Mouse (Mus musculus) liver, embryonic 11.5 days (tissue): ENCODE measurements around the gene Celf3. TPM values are rescaled to one million over a fixed set of nuclear protein-coding genes. Genes with fewer than 3 reads are reported as not detected.
A peak's percentile ranks its signal among the peaks of the same experiment; 100 is the strongest.

Source experiments
- ATAC-seq: fragments of 200-750 bp; cut with Nextera tagmentation; replicated peaks from 2 replicates; pipeline ENCODE4 v1.8.0; 2017; ENCODE audit warnings: moderate number of reproducible peaks, mild to moderate bottlenecking, moderate TSS enrichment, moderate library complexity; ENCODE audit not compliant: low FRiP score
- DNase-seq: peaks from one replicate; pipeline ENCODE4 v3.0.0-alpha.2; 2017; ENCODE audit warnings: low spot score
- H3K27ac ChIP-seq: fragments of 300-500 bp; sonication (generic); 2 replicates; pipeline ENCODE4 v1.5.1; 2014; ENCODE audit warnings: mild to moderate bottlenecking, low read depth, low read length, control low read depth
- H3K27me3 ChIP-seq: fragments of 300-500 bp; sonication (generic); replicated peaks from 2 replicates; pipeline ENCODE4 v1.6.1; 2014; ENCODE audit warnings: low read length, mixed read lengths; ENCODE audit not compliant: control insufficient read depth, insufficient read depth
- H3K36me3 ChIP-seq: fragments of 300-500 bp; sonication (generic); 2 replicates; pipeline ENCODE4 v1.6.1; 2014; ENCODE audit warnings: mild to moderate bottlenecking, low read length, moderate library complexity, mixed read lengths; ENCODE audit not compliant: control insufficient read depth, insufficient read depth
- H3K4me1 ChIP-seq: fragments of 300-500 bp; sonication (generic); replicated peaks from 2 replicates; pipeline ENCODE4 v1.6.1; 2014; ENCODE audit warnings: low read length, mixed read lengths; ENCODE audit not compliant: control insufficient read depth, insufficient read depth
- H3K4me2 ChIP-seq: fragments of 300-500 bp; sonication (generic); 2 replicates; pipeline ENCODE4 v1.6.1; 2014; ENCODE audit warnings: mild to moderate bottlenecking, control low read depth, moderate library complexity
- H3K4me3 ChIP-seq: fragments of 300-500 bp; sonication (generic); 2 replicates; pipeline ENCODE4 v1.5.1; 2014; ENCODE audit warnings: low read depth, low read length, control low read depth
- H3K9ac ChIP-seq: fragments of 300-500 bp; sonication (generic); 2 replicates; pipeline ENCODE4 v1.6.1; 2014; ENCODE audit warnings: low read depth, low read length, control low read depth
- H3K9me3 ChIP-seq: fragments of 300-500 bp; sonication (generic); 2 replicates; pipeline ENCODE4 v1.6.1; 2016; ENCODE audit warnings: low read length, inconsistent platforms, mixed read lengths; ENCODE audit not compliant: control insufficient read depth
- WGBS: fragments of 180-500 bp; shearing (Covaris S2); extraction: QIAGEN DNeasy Blood & Tissue Kit; methylation state at CpG from one replicate; pipeline ENCODE4 v1.1.7; 2014; 5-methylcytosine and 5-hydroxymethylcytosine counted together
- polyA plus RNA-seq: library from polyadenylated mRNA; unstranded; fragments of >200 nt; fragmentation: Nextera tagmentation; extraction: Ambion mirVana; gene quantifications from 2 replicates; pipeline ENCODE4 v1.2.1, GENCODE M21; 2014

Celf3 gene
- polyA plus RNA-seq, 1 experiment from 2014 or later, result 3.8 TPM

DNA sequence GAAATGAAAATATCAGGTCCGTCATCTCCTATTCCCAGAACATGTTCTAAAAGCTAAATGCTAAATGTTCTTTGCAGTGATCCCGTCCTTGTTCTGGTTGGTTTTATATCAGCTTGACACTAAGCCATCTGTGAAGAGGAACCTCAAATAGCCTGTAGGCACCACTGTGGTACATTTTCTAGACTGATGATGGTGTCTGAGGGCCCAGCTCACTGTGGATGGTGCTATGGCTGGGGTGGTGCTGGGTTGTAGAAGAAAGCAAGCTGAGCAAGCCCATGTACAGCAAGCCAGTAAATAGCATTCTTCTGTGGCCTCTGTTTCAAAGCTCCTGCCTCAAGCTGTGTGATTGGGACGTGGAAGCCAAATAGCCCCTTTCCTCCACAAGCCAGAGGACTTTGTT is 21.0 kb upstream of the Celf3 start:
- Histone ChIP-seq H3K9me3 (no peaks in the 10 kb centered on the region), H3K4me2 (peak overlapping the region; percentile 59)

DNA sequence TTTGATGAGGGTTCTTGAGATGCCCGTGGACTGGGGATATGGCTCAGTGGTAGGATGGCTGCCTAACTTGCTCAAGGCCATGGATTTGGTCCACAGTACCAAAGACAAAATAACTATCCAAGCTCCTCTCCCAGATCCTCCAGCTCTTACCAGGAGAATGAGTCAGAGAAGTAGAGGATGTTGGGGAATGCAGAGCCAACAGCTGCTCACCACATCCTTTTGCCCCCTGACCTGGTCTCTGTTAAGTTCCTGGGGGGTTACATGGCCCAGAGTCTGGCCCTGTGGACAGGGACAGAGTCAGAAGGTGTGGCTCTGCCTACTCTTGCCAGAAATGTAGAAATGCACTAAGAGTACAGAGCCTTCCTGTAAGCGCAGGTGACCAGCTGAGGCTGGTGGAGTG is 18.3 kb upstream of the Celf3 start:
- Histone ChIP-seq H3K27ac (no peak overlapping the region), H3K27me3 (no peaks in the 10 kb centered on the region), H3K36me3 (no peaks in the 10 kb centered on the region), H3K4me1 (no peaks in the 10 kb centered on the region), H3K4me3 (no peak overlapping the region), H3K9me3 (no peaks in the 10 kb centered on the region), H3K4me2 (no peak overlapping the region), H3K9ac (no peak overlapping the region)
- 86% methylated on average over 2 of the region's 2 CpGs for WGBS
- ATAC-seq (no peak), DNase-seq (no peak)

More for the DNA sequence above, 21.0 kb upstream of the Celf3 start:
- Histone ChIP-seq H3K4me3 (no peak overlapping the region), H3K27ac (no peak overlapping the region), H3K4me1 (no peaks in the 10 kb centered on the region), H3K9ac (no peak overlapping the region), H3K27me3 (no peaks in the 10 kb centered on the region), H3K36me3 (no peaks in the 10 kb centered on the region)
- DNase-seq (no peak), ATAC-seq (no peak)
- 77% methylated on average over 3 of the region's 3 CpGs for WGBS

DNA sequence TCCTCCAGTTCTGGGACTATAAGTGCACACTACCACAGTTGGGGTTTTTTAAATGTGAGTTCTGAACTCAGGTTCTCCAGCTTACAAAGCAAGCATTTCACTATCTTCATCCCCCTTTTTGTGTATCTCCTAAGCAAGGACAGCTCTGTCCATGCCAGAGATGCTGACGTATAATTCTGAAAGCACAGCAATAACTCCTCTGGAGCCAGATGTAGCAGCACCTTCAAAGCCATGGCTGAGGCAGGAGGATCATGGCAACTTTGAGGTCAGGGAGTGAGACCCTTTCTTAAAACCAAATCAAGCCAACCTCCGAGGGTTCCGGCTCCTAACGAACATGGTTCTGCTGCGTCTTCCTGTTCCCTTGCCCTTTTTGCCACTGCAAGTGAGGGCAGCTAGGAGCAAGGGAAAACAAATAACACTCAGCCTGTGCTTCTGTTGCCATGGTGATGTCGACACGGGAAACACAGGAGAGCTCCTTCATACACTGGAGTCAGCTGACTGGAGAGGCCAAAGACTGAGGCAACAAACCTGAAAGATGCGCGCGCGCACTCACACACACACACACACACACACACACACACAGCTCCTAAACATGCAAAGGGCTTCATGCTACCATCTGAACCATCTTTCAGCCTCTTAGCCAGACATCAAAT is 14.0 kb upstream of the Celf3 start:
- Histone ChIP-seq H3K9ac (no peak overlapping the region), H3K36me3 (no peaks in the 10 kb centered on the region), H3K4me2 (no peak overlapping the region), H3K27me3 (no peaks in the 10 kb centered on the region), H3K9me3 (no peaks in the 10 kb centered on the region), H3K4me3 (no peak overlapping the region), H3K4me1 (no peaks in the 10 kb centered on the region), H3K27ac (no peak overlapping the region)
- no peak for DNase-seq
- 68% methylated on average over 11 of the region's 11 CpGs for WGBS
- ATAC-seq, result no peak

DNA sequence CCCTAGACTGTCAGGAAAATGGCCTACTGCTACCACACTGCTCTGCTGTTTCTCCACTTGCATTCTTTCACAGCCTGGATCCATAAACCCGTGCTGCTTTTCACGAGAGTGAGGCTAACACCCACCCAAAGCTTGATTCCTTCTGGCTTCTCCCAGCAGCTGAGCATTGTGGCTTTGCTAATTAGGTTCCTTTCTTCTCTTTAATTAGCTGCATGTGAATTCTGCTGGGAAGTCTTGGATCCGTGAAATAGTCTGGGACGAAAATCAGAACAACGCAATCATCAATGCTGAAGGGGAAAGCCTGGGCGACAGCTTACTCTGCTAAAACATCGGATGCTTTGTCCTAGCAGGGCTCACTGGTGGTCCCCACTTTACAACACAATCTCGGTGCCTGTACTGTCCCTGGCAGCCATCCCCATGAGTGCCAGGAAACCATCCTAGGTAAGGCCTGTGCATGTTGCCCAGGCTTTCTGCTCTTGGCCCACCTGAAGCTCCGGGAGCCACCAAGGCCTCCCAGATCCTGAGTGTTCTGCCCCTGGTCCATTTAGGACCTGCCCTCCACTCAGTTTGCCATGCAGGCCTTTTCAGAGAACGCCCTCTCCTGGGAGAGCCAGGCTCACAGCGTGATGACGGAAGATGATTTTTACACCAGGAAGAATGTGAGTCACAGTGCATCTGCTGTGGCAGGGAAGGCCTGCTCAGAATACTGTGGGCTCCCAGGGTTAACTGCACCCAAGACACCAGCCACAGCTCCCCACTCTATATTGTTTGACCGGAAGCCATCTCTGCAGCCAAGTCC is 12.3 kb upstream of the Celf3 start:
- Histone ChIP-seq H3K27me3 (no peaks in the 10 kb centered on the region), H3K9ac (no peak overlapping the region), H3K4me1 (no peaks in the 10 kb centered on the region), H3K27ac (no peak overlapping the region), H3K36me3 (no peaks in the 10 kb centered on the region), H3K9me3 (no peaks in the 10 kb centered on the region), H3K4me3 (no peak overlapping the region), H3K4me2 (no peak overlapping the region)
- DNase-seq, result no peak
- WGBS, result 75% methylated on average over 13 of the region's 13 CpGs
- ATAC-seq, result no peak

DNA sequence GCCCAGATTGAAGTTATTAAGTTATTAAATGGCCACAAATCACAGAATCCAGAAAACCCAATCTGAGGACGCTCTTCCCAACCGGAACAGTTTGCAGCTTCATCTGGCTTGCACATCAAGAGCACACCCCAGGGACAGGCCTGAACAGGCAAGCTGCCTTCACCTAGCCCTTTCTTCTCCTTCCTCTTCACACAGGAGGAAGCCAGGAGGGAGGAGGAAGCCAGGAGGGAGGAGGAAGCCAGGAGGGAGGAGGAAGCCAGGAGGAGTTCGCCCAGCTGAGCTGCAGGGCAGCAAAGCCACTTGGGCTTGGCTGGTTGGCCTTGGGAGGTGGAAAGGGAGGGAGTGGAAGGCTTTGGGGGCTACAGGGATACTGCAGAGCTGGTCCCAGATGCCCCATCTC is 9.2 kb upstream of the Celf3 start:
- WGBS, result 40% methylated on average over 3 of the region's 3 CpGs
- Histone ChIP-seq H3K27ac (no peak overlapping the region), H3K9ac (no peak overlapping the region), H3K36me3 (no peaks in the 10 kb centered on the region), H3K27me3 (no peaks in the 10 kb centered on the region), H3K4me1 (no peaks in the 10 kb centered on the region), H3K9me3 (no peaks in the 10 kb centered on the region), H3K4me2 (no peak overlapping the region), H3K4me3 (no peak overlapping the region)
- no peak for ATAC-seq
- DNase-seq, result no peak

DNA sequence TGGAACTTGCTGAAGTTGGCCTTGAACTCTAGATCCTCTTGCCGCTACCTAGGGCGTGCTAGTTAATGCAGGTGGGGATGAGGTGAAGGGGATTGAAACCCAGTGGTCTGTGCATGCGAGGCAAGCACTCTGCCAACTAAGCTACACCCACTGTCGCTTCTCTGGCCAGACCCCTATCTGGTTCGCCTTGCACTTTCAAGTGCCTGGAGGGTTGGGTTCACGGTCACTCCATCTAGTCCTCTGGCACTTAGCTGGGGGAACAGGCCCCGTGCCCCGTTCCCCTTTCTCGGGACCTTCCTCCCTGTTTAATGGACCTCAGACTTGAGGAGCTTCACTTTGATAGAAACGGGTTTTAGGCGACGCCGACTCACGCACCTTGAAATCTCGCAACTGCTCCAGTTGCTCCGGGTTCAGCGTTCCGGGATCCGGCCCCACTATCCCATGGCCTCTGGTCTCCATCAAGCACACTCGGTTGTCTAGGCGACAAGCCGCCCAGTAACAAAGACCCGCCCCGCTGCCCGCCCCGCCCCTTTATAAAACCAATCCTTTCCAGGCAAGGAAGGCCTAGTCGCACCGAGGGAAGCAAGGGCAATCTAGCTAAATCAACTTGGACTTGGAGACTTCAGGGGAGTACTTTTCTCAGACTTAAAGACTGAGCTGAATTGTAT is 5.5 kb upstream of the Celf3 start:
- Histone ChIP-seq H3K36me3 (no peaks in the 10 kb centered on the region), H3K9ac (no peak overlapping the region), H3K27me3 (no peaks in the 10 kb centered on the region), H3K4me2 (peak overlapping the region; percentile 46), H3K4me3 (no peak overlapping the region), H3K27ac (no peak overlapping the region), H3K9me3 (no peaks in the 10 kb centered on the region), H3K4me1 (no peaks in the 10 kb centered on the region)
- DNase-seq (peak; percentile 49), ATAC-seq (0 out of 2 replicates have a peak, but pooled peaks have one; percentile 51)
- 16% methylated on average over 28 of the region's 28 CpGs for WGBS

DNA sequence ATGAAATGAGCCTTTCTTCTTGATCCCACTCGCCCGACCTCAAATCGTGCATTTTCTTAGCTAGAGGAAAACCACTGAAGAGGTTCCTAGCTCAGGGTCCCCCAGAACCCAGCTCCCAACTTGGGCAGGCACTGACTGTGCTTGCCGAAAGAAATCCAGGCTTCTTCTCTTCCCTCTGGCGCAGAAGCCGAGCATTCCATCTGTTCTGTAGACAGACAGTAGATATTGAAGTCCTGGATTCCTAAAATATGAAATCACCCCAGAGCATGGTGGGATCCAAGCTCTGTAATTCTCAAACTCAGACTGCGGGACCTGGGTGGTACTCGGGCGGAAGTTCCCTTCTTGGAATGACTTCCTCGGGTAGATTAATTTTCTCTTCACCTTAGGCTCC is 5.0 kb upstream of the Celf3 start:
- 55% methylated on average over 10 of the region's 10 CpGs for WGBS
- no peak overlapping the region for H3K4me3 ChIP-seq

DNA sequence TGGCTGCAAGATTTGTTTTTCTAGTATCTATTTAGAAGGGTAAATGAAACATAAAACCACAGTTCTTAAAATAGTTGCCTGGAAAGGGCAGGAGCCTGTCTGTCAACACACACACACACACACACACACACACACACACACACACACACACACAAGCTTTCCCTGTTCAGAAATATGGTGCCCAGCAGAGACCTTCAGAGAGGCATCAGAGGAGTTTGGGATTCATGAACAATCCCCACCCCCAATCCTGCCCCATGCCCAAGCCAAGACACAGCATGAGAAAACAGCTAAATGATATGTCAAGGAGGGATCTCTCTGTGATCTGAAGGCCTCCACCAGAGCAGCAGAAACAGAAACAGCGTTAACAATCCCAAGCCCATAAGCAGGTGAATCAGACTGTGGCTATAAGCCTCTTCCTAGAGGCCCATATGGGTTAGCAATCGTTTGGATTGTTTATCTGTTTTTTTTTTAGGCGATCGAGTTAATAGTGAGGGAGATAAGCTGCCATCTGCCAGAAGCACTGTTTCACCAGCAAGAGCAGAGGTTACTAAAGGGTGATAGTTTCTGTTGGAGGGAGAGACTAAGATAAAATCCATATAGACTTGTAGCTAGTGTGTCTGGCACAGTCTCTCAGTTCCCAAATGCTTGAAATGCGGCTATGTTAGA is 4.4 kb upstream of the Celf3 start:
- no peak for ATAC-seq
- 54% methylated on average over 5 of the region's 5 CpGs for WGBS
- Histone ChIP-seq H3K36me3 (no peaks in the 10 kb centered on the region), H3K4me1 (no peaks in the 10 kb centered on the region; the same call in 1 of the 2 replicates), H3K9me3 (no peaks in the 10 kb centered on the region), H3K27ac (no peak overlapping the region), H3K4me2 (no peak overlapping the region), H3K4me3 (no peak overlapping the region), H3K27me3 (peaks cover 5% of the 10 kb centered on the region), H3K9ac (no peak overlapping the region)
- DNase-seq, result no peak

More for the DNA sequence above, 5.0 kb upstream of the Celf3 start:
- Histone ChIP-seq H3K27me3 (no peaks in the 10 kb centered on the region), H3K4me2 (no peak overlapping the region), H3K9me3 (no peaks in the 10 kb centered on the region), H3K4me1 (no peaks in the 10 kb centered on the region), H3K27ac (no peak overlapping the region), H3K36me3 (no peaks in the 10 kb centered on the region), H3K9ac (no peak overlapping the region)
- no peak for DNase-seq
- no peak for ATAC-seq
